Mouse (Mus musculus): ENCODE data around the gene Ckap2.
"Not testable (repeated sequence)": the region's sequence is repeated elsewhere in the genome, so short reads cannot be mapped to it uniquely, and the experiment has no call there.

Gene Ckap2

GRCm38 (mm10) chr8:22148367-22148740, 37.3 kb downstream of the Ckap2 start:
- DNase-seq (ENCODE audit: low spot score), result no peak

- DNase-seq (ENCODE audit: low spot score), result no peak
These were observed 37.8 kb downstream of the Ckap2 start for GRCm38 (mm10) chr8:22147706-22148366.

GRCm38 (mm10) chr8:22145831-22146230, 39.8 kb downstream of the Ckap2 start:
- no peak for DNase-seq (ENCODE audit: low spot score)

- DNase-seq (ENCODE audit: low spot score), result no peak
These were observed 41.7 kb downstream of the Ckap2 start for GRCm38 (mm10) chr8:22143764-22144491.

GRCm38 (mm10) chr8:22142592-22142991, 43.0 kb downstream of the Ckap2 start:
- no peak for DNase-seq (ENCODE audit: low spot score)

GRCm38 (mm10) chr8:22141836-22142385, 43.7 kb downstream of the Ckap2 start:
- no peak for DNase-seq (ENCODE audit: low spot score)

- not testable (repeated sequence) for DNase-seq (ENCODE audit: low spot score)
These were observed 49.2 kb downstream of the Ckap2 start for GRCm38 (mm10) chr8:22136462-22136861.

- no peak for DNase-seq (ENCODE audit: low spot score)
These were observed 50.9 kb downstream of the Ckap2 start for GRCm38 (mm10) chr8:22134750-22135135.

GRCm38 (mm10) chr8:22134078-22134749, 51.4 kb downstream of the Ckap2 start:
- DNase-seq (ENCODE audit: low spot score), result no peak

GRCm38 (mm10) chr8:22132062-22132461, 53.6 kb downstream of the Ckap2 start:
- no peak for DNase-seq (ENCODE audit: low spot score)

GRCm38 (mm10) chr8:22124220-22125152, 61.1 kb downstream of the Ckap2 start, which contains the start of gene Nek5:
Gene Nek5 (minus strand): TSS chr8:22125053.
- peak; percentile 74 for DNase-seq (ENCODE audit: low spot score)

All from retina, embryonic 14.5 days (tissue).